ENCODE assay signal across 8 mouse cellular contexts in genomic region chr16:87840949-87841546, GRCm38 (mm10).
A peak's percentile ranks its signal among the peaks of the same experiment; 100 is the strongest.
DNase-seq lines count a peak whose midpoint lies in the region; ATAC-seq and TF ChIP-seq lines count a peak whose summit lies in the region.

No protein-coding gene starts in this region.

- no peaks in the 10 kb centered on the region for H3K9me3 ChIP-seq in ES-E14 (ENCODE audit: control insufficient read depth, insufficient read depth, low read depth, low read length)
- H3K9me3 ChIP-seq in forebrain, embryonic 12.5 days: no peaks in the 10 kb centered on the region
- no peaks in the 10 kb centered on the region for H3K9me3 ChIP-seq in hindbrain, embryonic 14.5 days (ENCODE audit: control insufficient read depth, low read length)

- WGBS in forebrain, embryonic 12.5 days: 19% methylated on average over 16 of the region's 16 CpGs
- 12% methylated on average over 16 of the region's 16 CpGs for WGBS in hindbrain, embryonic 14.5 days

- H3K4me2 ChIP-seq in forebrain, embryonic 12.5 days: peak overlapping the region; percentile 25; the same call in 1 of the 2 replicates
- 0 out of 2 replicates have a peak overlapping the region, but pooled peaks have one; percentile 34 for H3K4me2 ChIP-seq in hindbrain, embryonic 14.5 days (replicated peaks)

- no peak overlapping the region for H3K4me3 ChIP-seq in ES-E14 (ENCODE audit: insufficient read depth in 1 of 2, low read depth in 1 of 2, low read length in 2 of 2, poor library complexity in 1 of 2, severe bottlenecking in 1 of 2)
- H3K4me3 ChIP-seq in forebrain, embryonic 12.5 days (replicated peaks): no peak overlapping the region
- H3K4me3 ChIP-seq in hindbrain, embryonic 14.5 days (replicated peaks; ENCODE audit: low read length): no peak overlapping the region

- DNase-seq in ES-E14 (ENCODE audit: low read depth, low spot score): peak; percentile 30
- DNase-seq in c-Kit-positive CD71-negative TER-119-negative erythroid progenitor cells, embryonic 14.5 days (ENCODE audit: low read depth): peak; percentile 41
- peak; percentile 91 for DNase-seq in hindbrain, embryonic 14.5 days (ENCODE audit: low spot score)
- DNase-seq in layer of hippocampus, postnatal 14 days (ENCODE audit: low spot score in 2 of 2): peak; percentile 80 to 90
- DNase-seq in lung, postnatal 4 days: peak; percentile 48 to 74
- peak; percentile 83 for DNase-seq in right cerebral cortex, postnatal 14 days

- H3K36me3 ChIP-seq in ES-E14 (ENCODE audit: control insufficient read depth, insufficient read depth, low read length, poor library complexity, severe bottlenecking): no peaks in the 10 kb centered on the region
- H3K36me3 ChIP-seq in forebrain, embryonic 12.5 days (replicated peaks): no peaks in the 10 kb centered on the region
- H3K36me3 ChIP-seq in hindbrain, embryonic 14.5 days (replicated peaks; ENCODE audit: control insufficient read depth, insufficient read depth): no peaks in the 10 kb centered on the region

- no peak overlapping the region for H3K27ac ChIP-seq in ES-E14 (ENCODE audit: insufficient read depth, low read depth, low read length, poor library complexity, severe bottlenecking)
- H3K27ac ChIP-seq in forebrain, embryonic 12.5 days: no peak overlapping the region
- peak overlapping the region; percentile 54 for H3K27ac ChIP-seq in hindbrain, embryonic 14.5 days

- H3K27me3 ChIP-seq in forebrain, embryonic 12.5 days: no peaks in the 10 kb centered on the region
- no peaks in the 10 kb centered on the region for H3K27me3 ChIP-seq in hindbrain, embryonic 14.5 days (ENCODE audit: control insufficient read depth, insufficient read depth, low read length)

- in situ Hi-C loops in ES-E14 (cut with MboI; ENCODE audit: low sequenced_read_pairs in 2 of 2, unreplicated experiment in 2 of 2): loop anchor here in 1 of 2 experiments (25.0 kb wide), 1 partner anchor 371 kb away; no protein-coding TSS in a partner anchor

- H3K4me1 ChIP-seq in ES-E14 (ENCODE audit: control insufficient read depth in 2 of 2, insufficient read depth in 2 of 2, low read length in 2 of 2, poor library complexity in 1 of 2): no peaks in the 10 kb centered on the region
- H3K4me1 ChIP-seq in forebrain, embryonic 12.5 days: no peaks in the 10 kb centered on the region
- peaks cover 4% of the 10 kb centered on the region; the same call in 1 of the 2 replicates for H3K4me1 ChIP-seq in hindbrain, embryonic 14.5 days (replicated peaks; ENCODE audit: control insufficient read depth, insufficient read depth, low read length)

- peak; percentile 90 for ATAC-seq in forebrain, embryonic 12.5 days (ENCODE audit: low FRiP score)
- peak; percentile 88 for ATAC-seq in hindbrain, embryonic 14.5 days (ENCODE audit: low FRiP score)
- ATAC-seq in monocyte, adult 5-6 weeks (replicated peaks; ENCODE audit: insufficient number of reproducible peaks, low FRiP score, low TSS enrichment, poor library complexity, severe bottlenecking): no peak

- no peak overlapping the region for H3K9ac ChIP-seq in ES-E14 (ENCODE audit: insufficient read depth, low read depth, low read length, poor library complexity, severe bottlenecking)
- no peak overlapping the region for H3K9ac ChIP-seq in forebrain, embryonic 12.5 days
- H3K9ac ChIP-seq in hindbrain, embryonic 14.5 days: no peak overlapping the region

TF ChIP-seq in ES-E14, 5 proteins besides CTCF, POLR2A, EP300 and RAD21:
- TF ChIP-seq CHD2 (IDR thresholded peaks at IDR 0.05; ENCODE audit: low read depth, low read length) (no peak), ZC3H11A (IDR thresholded peaks at IDR 0.05; ENCODE audit: borderline replicate concordance, low read depth, low read length) (peak; percentile 64; the same call in 1 of the 2 replicates)

Comparison
In these comparisons a context has a peak if more than half of its experiments do, and no peak if none do; other contexts are left out.
1. DNase-seq: peak in every context shown above with its lines; median percentile 91 in hindbrain, embryonic 14.5 days; 85 in layer of hippocampus, postnatal 14 days; 83 in right cerebral cortex, postnatal 14 days; 61 in lung, postnatal 4 days; 41 in c-Kit-positive CD71-negative TER-119-negative erythroid progenitor cells, embryonic 14.5 days; 30 in ES-E14.